Mouse (Mus musculus) embryonic facial prominence, embryonic 11.5 days (tissue): Measurements from ENCODE around the gene Ttc19. TPM values are rescaled to one million over a fixed set of nuclear protein-coding genes. Genes with fewer than 3 reads are reported as not detected.

Experiments used
- ATAC-seq: fragments of 200-750 bp; cut with Nextera tagmentation; replicated peaks from 2 replicates; pipeline ENCODE4 v1.8.0; 2017; ENCODE audit warnings: low read depth; ENCODE audit not compliant: insufficient number of reproducible peaks, low FRiP score, low TSS enrichment
- DNase-seq: peaks from one replicate; pipeline ENCODE4 v3.0.0-alpha.2; 2015; ENCODE audit warnings: low spot score
- H3K27ac ChIP-seq: fragments of 300-500 bp; sonication (generic); replicated peaks from 2 replicates; pipeline ENCODE4 v1.5.1; 2014; ENCODE audit warnings: mild to moderate bottlenecking, low read depth, low read length, control low read depth
- H3K27me3 ChIP-seq: fragments of 300-500 bp; sonication (generic); 2 replicates; pipeline ENCODE4 v1.6.1; 2014; ENCODE audit warnings: mild to moderate bottlenecking, low read length, moderate library complexity, mixed read lengths; ENCODE audit not compliant: control insufficient read depth, insufficient read depth
- H3K36me3 ChIP-seq: fragments of 300-500 bp; sonication (generic); replicated peaks from 2 replicates; pipeline ENCODE4 v1.6.1; 2014; ENCODE audit warnings: low read depth, mild to moderate bottlenecking, low read length, moderate library complexity, mixed read lengths; ENCODE audit not compliant: control insufficient read depth, insufficient read depth
- H3K4me1 ChIP-seq: fragments of 300-500 bp; sonication (generic); 2 replicates; pipeline ENCODE4 v1.6.1; 2014; ENCODE audit warnings: low read length, mixed read lengths; ENCODE audit not compliant: control insufficient read depth, insufficient read depth
- H3K4me2 ChIP-seq: fragments of 300-500 bp; sonication (generic); 2 replicates; pipeline ENCODE4 v1.6.1; 2014; ENCODE audit warnings: low read depth, mild to moderate bottlenecking, control low read depth, low read length, moderate library complexity
- H3K4me3 ChIP-seq: fragments of 300-500 bp; sonication (generic); 2 replicates; pipeline ENCODE4 v1.5.1; 2014; ENCODE audit warnings: low read depth, low read length, control low read depth
- H3K9ac ChIP-seq: fragments of 300-500 bp; sonication (generic); replicated peaks from 2 replicates; pipeline ENCODE4 v1.6.1; 2014; ENCODE audit warnings: mild to moderate bottlenecking, control low read depth, low read length
- H3K9me3 ChIP-seq: fragments of 300-500 bp; sonication (generic); replicated peaks from 2 replicates; pipeline ENCODE4 v1.6.1; 2016; ENCODE audit warnings: mild to moderate bottlenecking, low read length, inconsistent platforms, mixed read lengths; ENCODE audit not compliant: control insufficient read depth
- WGBS: fragments of 180-500 bp; shearing (Covaris S2); extraction: QIAGEN DNeasy Blood & Tissue Kit; methylation state at CpG from one replicate; pipeline ENCODE4 v1.1.7; 2014; 5-methylcytosine and 5-hydroxymethylcytosine counted together
- polyA plus RNA-seq: library from polyadenylated mRNA; unstranded; fragments of >200 nt; fragmentation: Nextera tagmentation; extraction: Ambion mirVana; gene quantifications from 2 replicates; pipeline ENCODE4 v1.2.1, GENCODE M21; 2014

The Ttc19 gene
- polyA plus RNA-seq, 1 experiment from 2014 or later: 13.0 TPM

DNA sequence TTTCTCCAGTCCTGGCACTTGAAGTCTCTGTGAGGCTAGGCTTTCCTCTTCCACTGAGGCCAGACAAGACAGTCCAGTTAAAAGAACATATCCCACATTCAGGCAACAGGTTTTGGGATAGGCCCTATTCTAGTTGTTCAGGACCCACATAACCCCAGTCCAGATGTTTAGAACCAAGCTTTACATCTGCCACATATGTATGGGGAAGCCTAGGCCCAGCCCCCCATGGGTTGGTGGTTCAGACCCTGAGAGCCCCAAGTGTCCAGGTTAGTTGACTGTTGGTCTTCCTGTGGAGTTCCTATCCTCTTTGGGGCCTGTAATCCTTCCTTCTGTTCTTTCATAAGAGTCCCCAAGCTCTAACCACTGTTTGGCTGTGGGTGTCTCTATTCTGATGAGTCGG, 6.4 kb downstream of the Ttc19 start:
- H3K27me3 ChIP-seq: no peaks in the 10 kb centered on the region

DNA sequence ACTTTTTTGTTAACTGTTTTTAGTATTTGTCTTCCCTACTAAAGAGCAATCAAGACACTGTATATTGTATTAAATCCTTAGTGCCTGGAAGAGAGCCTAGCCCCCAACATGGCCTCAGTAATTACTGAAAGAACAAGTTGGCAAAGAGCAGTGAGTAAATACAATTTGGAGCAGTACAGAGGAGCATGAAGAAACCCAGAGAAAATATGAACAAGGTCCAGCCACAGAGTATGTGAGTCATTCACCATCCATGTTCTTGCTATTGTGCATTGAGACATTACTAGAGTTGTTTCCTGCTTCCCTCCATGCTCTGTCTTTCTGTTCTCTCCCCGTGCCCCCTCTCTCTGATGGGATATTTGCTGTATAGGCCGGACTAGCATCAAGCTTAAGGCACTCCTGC, 12.8 kb downstream of the Ttc19 start:
- H3K4me3 ChIP-seq: no peak overlapping the region
- 91% methylated on average over 2 of the region's 2 CpGs for WGBS
- no peak overlapping the region for H3K9ac ChIP-seq
- H3K27ac ChIP-seq: no peak overlapping the region
- H3K27me3 ChIP-seq: no peaks in the 10 kb centered on the region
- no peak for DNase-seq
- H3K36me3 ChIP-seq: no peaks in the 10 kb centered on the region
- no peak for ATAC-seq
- no peaks in the 10 kb centered on the region for H3K9me3 ChIP-seq
- H3K4me1 ChIP-seq: no peaks in the 10 kb centered on the region
- H3K4me2 ChIP-seq: no peak overlapping the region

More for the DNA sequence above, 6.4 kb downstream of the Ttc19 start:
- DNase-seq (no peak), ATAC-seq (no peak)
- Histone ChIP-seq H3K4me3 (no peak overlapping the region), H3K9ac (no peak overlapping the region), H3K4me2 (no peak overlapping the region), H3K4me1 (no peaks in the 10 kb centered on the region), H3K9me3 (no peaks in the 10 kb centered on the region), H3K36me3 (no peaks in the 10 kb centered on the region; the same call in 1 of the 2 replicates), H3K27ac (no peak overlapping the region)
- 96% methylated on average over 1 of the region's 1 CpGs for WGBS

DNA sequence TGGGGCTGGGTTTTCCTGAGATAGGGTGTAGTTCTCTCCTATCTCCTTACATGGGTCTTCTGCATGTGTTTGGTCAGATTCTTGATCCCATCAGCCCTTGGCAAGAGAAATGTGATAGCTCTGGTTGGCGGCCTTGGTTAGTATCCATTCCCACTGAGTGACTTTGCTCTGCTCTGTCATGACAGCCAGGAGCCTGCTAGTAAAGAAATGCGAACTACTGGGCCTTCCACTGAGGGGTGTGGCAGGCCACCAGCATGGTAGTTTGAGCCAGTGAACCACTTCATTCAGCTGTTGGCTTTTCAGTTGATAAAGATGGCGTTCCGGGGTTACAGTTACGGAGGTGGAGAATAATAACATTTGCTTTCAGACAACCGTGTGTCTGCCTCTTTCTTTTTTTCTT, 17.6 kb downstream of the Ttc19 start:
- 89% methylated on average over 6 of the region's 6 CpGs for WGBS
- Histone ChIP-seq H3K27ac (no peak overlapping the region), H3K4me3 (no peak overlapping the region), H3K4me2 (no peak overlapping the region), H3K4me1 (no peaks in the 10 kb centered on the region), H3K9ac (no peak overlapping the region), H3K36me3 (no peaks in the 10 kb centered on the region), H3K27me3 (no peaks in the 10 kb centered on the region), H3K9me3 (no peaks in the 10 kb centered on the region)
- ATAC-seq (no peak), DNase-seq (no peak)

DNA sequence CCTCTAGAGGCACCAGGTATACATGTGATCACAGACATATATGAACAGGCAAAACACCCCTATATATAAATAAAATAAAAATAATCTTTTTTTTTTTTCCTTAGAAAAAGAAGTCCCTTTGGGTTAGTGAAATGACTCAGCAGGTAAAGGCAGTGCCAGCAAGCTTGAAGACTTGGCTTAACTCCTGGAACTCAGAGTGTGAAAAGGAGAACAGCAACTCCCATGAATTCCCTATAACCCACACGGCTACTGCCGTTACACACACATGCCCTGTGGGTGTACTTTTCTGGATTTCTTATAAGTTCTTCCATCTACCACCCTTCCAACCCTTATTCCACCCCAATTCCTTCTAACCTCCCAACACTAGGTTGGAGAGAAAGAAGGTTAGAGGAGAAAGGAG, 24.6 kb downstream of the Ttc19 start:
- H3K4me3 ChIP-seq: no peak overlapping the region
- no peaks in the 10 kb centered on the region for H3K9me3 ChIP-seq
- H3K4me1 ChIP-seq: no peaks in the 10 kb centered on the region
- no peaks in the 10 kb centered on the region for H3K27me3 ChIP-seq
- H3K27ac ChIP-seq: no peak overlapping the region
- DNase-seq (no peak), ATAC-seq (no peak)
- WGBS: 88% methylated on average over 2 of the region's 2 CpGs
- H3K36me3 ChIP-seq: peaks cover 3% of the 10 kb centered on the region; the same call in 1 of the 2 replicates
- no peak overlapping the region for H3K4me2 ChIP-seq
- no peak overlapping the region for H3K9ac ChIP-seq

DNA sequence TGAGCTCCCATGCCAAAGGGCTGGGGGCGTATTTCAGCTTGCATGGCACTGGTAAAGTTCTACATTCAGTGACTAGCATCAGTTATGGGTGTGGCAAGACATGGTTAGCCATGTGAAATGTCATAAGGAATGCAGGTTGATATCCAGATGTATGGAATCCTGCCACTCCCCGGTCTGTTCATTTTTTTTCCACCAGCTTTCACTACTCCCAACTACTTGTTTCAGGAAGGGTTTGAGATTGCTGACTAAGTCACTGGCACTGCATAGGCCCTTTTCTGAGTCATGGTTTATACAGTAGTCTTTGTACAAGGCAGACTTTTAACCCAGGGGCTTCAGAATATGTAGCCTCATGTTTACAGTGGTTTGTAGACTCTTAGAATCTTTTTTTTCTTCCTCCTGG, 28.0 kb downstream of the Ttc19 start:
- Histone ChIP-seq H3K27ac (no peak overlapping the region), H3K36me3 (peaks cover 9% of the 10 kb centered on the region), H3K9me3 (no peaks in the 10 kb centered on the region), H3K4me2 (no peak overlapping the region), H3K9ac (no peak overlapping the region), H3K4me3 (no peak overlapping the region), H3K27me3 (no peaks in the 10 kb centered on the region), H3K4me1 (no peaks in the 10 kb centered on the region)
- ATAC-seq (no peak), DNase-seq (no peak)
- 90% methylated on average over 2 of the region's 2 CpGs for WGBS

DNA sequence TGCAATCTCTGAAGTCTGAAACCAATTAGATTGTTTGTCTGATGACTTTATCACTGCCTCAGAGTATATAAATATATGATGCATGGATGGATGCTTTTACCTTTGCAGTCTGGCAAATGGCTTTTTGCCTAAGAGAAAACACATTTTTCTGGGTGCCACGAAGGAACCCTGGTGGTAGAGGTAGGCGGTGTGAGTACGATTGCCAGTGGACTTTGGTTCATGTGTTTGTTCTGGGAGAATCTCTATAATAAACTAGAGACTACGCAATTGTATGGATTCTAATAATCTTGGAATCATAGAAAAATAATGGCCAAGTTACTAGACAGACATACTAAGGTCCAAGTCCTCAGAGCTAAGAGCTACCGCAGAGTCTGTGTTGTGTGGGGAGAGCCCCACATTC, 33.7 kb downstream of the Ttc19 start:
- H3K36me3 ChIP-seq: peaks cover 12% of the 10 kb centered on the region

DNA sequence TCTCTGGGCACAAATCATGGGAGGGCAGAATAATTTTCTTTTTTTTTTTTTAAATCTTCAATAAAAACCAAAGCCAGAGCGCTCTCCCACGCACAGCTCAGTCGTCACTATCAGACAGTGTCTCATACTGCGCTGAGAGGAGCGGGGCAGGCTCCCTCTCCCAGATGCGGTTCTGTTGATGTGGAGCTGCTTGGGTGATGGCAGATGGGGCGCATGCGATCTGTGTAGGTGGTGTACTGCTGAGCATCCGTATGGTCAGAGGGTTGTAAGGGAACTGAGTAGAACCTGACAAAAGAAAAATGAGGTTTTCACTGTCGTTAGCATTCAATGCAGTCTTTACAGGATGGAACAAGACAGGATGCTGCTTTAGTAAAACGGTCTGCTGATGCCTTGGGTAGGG, 36.5 kb downstream of the Ttc19 start:
- H3K4me2 ChIP-seq: no peak overlapping the region
- 90% methylated on average over 11 of the region's 11 CpGs for WGBS

More for the DNA sequence above, 33.7 kb downstream of the Ttc19 start:
- WGBS: 89% methylated on average over 5 of the region's 5 CpGs
- no peak overlapping the region for H3K9ac ChIP-seq
- H3K27ac ChIP-seq: no peak overlapping the region
- no peak overlapping the region for H3K4me3 ChIP-seq
- no peaks in the 10 kb centered on the region for H3K4me1 ChIP-seq
- no peak for DNase-seq
- no peaks in the 10 kb centered on the region for H3K9me3 ChIP-seq
- ATAC-seq: no peak
- H3K27me3 ChIP-seq: no peaks in the 10 kb centered on the region
- no peak overlapping the region for H3K4me2 ChIP-seq

DNA sequence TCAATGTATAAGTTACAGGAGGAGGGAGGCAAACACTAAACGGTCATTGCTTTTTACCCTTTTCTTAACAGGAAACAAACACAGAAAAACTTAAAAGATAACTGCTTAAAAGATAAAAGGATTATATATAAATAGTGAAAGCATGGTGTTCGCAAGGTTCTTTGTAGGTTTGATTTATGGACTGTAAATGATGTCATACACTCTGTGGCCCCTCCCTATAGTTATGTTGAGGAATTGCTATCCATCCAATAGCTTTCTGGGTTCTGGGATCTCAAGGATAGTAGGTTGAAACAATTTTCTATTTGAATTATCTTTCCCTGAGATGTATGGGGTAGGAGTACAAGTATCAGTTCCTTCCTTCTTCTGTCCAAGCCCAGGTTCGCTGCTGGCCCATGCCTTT, 38.8 kb downstream of the Ttc19 start:
- peaks cover 9% of the 10 kb centered on the region for H3K36me3 ChIP-seq
- no peak overlapping the region for H3K9ac ChIP-seq
- 93% methylated on average over 3 of the region's 3 CpGs for WGBS
- no peak overlapping the region for H3K4me2 ChIP-seq
- DNase-seq (no peak), ATAC-seq (no peak)
- H3K9me3 ChIP-seq: no peaks in the 10 kb centered on the region
- no peaks in the 10 kb centered on the region for H3K27me3 ChIP-seq
- H3K4me1 ChIP-seq: no peaks in the 10 kb centered on the region
- H3K4me3 ChIP-seq: no peak overlapping the region
- H3K27ac ChIP-seq: no peak overlapping the region

More for the DNA sequence above, 36.5 kb downstream of the Ttc19 start:
- Histone ChIP-seq H3K36me3 (peaks cover 15% of the 10 kb centered on the region), H3K9me3 (no peaks in the 10 kb centered on the region), H3K4me3 (no peak overlapping the region), H3K9ac (no peak overlapping the region), H3K27ac (no peak overlapping the region), H3K4me1 (no peaks in the 10 kb centered on the region), H3K27me3 (no peaks in the 10 kb centered on the region)
- ATAC-seq (no peak), DNase-seq (no peak)
